Mouse (Mus musculus) erythroblast, embryonic 14.5 days (primary cell): ENCODE results near the gene Gm12166.

Source experiments
- GATA1 ChIP-seq: IDR thresholded peaks from 2 replicates; pipeline ENCODE4 v1.6.1; 2012; ENCODE audit warnings: low read length, inconsistent platforms, mixed read lengths
- TAL1 ChIP-seq: IDR thresholded peaks from 3 replicates; pipeline ENCODE4 v1.6.1; 2012; ENCODE audit warnings: low read length, inconsistent platforms, mixed read lengths

DNA sequence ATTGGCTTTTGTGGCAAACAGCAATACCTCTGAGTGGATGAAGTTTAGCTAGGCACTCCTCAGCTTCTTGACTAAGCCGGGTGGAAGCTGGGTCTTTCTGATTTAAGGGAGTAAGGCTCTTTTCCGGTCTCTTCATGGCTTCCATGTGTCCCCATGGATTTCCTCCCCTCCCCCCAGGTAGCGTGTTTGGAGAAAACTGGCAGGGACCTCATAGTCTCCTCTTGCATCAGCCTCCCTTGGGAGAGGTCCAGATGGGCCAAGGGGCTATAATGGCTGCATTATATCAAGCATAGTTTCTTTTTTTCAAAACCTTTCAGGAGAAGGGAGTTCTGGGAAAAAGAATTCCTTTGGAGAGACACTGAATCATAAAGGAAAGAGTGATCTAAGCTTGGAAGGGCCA lies 32.4 kb upstream of the Gm12166 start:
- TF ChIP-seq GATA1 = no peak
- TF ChIP-seq TAL1 = no peak
